Mouse (Mus musculus) layer of hippocampus, postnatal 10 days (tissue): Measurements from ENCODE around the gene Sphk2. TPM values are rescaled to one million over a fixed set of nuclear protein-coding genes. Genes with fewer than 3 reads are reported as not detected.

Experiments
- DNase-seq, 2 experiments: peaks; one replicate each; pipeline ENCODE4 v3.0.0; 2021; ENCODE audit warnings: low spot score in 2 of 2
- long read RNA-seq: library from polyadenylated mRNA; stranded (forward); transcript quantifications from one replicate; pipeline ENCODE4 v2.0.0, GENCODE M21; 2023
- total RNA-seq, 2 experiments: library from RNA; stranded (reverse); gene quantifications; 2 replicates each; pipeline ENCODE4 v1.2.3; 2021

Sphk2 gene
- 10 to 100 TPM; 27.3 to 27.7 TPM for total RNA-seq
- long read RNA-seq, transcript Sphk2-202 (7 exons, 3,548 nt), result major isoform, 6 of 18 reads
- long read RNA-seq, partial matches to known transcripts, result 8 of 18 reads
- long read RNA-seq, other reads (novel, unspliced or antisense), result 1 of 18 reads

DNA sequence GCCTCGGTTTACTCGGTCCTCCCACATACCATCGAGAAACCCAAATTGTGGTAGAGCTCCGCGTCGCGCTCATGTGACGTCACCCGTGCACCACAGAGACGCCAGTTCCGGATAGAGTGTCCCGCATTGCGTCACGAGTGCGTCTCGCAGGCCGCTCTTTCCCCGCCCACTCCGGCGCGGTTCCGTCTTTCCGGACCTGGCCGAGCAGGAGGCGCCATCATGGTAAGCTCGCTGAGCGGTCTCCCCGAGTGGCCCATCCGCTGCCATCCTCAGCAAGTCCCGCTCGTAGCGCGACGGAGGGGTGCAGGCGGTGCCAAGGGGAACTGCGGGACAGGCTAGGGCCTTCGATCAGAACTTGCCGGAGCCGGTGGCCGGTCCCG is at the start of gene Sphk2:
Sphk2 (minus strand) TSS at position 85 of the 380 bp plus-strand sequence.
- DNase-seq, result peak; percentile 99

DNA sequence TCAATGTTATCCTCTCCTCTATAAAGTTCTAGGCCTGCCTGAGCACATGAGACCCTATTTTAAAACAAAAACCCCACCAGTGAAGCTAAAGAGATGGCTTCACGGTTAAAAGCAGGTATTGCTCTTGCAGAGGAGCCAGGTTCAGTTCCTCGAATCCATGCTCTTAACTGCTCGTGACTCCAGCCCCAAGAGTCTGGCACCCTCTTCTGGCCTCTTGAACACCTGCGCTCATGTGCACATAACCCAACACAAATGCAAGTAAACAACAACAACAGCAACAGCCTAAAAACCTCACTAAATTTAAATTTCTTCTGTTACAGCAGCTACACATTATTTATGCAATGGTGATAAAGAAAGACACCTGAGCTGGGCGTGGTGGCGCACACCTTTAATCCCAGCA is 49.7 kb upstream of the Sphk2 start:
- no peak for DNase-seq

DNA sequence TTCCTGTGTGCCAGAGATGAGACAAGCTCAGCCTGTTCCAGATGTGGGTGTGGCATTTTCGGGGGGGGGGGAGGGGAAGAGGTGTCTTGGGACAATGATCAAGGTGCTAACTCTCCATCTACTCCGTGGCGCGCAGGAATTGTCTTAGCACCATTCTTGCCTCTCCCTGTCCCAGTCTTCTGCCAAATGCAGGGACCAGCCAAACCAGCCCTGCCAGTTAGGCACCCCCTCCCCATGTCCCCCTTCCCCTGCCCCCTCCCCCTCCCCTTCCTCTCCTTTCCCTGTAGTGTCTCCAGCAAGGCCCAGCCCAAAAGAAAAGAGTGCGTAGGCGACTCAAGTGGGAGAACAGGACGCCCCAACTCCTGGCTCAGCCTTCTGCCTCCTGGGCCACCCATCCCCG is 49.0 kb upstream of the Sphk2 start:
- no peak for DNase-seq

DNA sequence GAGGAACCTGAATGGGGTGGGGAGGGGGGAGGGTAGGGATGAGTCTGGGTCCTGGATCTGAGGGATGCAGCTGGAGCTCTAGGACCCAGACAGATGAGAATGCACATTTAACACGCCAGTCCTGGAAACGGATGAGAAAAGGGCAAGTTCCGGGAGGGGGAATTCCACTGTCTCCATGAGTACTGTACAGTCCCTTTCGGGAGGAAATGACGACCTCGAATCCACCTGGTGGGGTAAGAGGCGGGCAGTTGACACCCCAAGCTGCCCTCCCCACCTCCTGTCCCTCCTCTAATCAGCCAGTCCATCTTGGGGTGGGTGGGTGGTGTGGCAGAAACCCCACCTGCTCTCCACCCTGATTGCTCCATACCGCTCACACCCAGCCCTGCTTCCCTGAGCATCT is 48.2 kb upstream of the Sphk2 start:
- no peak for DNase-seq

DNA sequence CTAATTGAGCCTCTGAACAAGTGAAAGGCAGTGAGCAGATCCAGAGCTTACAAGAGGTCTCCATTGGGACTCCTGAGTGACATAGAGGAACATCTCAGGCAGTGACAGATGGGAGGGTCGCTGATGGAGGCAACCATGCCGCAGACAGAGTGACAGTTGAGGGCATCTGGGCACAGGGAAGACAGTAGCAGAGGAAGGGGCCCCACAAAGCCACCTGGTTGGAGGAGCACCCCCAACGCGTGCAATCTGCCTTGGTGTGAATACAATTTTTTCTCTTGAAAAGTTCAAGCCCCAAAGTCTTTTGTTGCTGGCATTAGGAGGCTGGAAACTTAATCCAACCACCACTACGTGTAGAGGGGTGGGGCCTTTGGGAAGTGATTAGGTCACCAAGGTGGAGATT is 42.3 kb upstream of the Sphk2 start:
- DNase-seq, result no peak

DNA sequence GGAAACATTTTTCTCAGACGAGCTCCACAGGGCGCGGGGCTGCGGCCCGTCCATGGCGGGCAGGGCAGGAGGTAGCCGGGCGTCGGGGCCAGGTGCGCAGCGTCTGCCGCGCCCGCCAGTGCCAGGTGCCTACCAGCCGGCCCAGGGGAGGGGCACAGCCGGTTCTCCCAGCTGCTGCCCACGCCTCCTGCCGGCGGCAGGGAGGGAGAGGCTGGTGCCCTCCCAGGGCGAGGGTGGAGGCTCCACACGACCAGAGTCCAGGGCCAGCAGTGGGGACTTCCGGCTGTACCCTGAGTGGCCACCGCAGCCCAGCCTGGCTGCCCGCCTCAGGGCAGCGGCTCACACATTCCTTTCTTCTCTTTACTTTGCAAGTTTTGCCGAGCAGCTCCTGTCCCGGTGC is 41.6 kb upstream of the Sphk2 start:
- no peak for DNase-seq

DNA sequence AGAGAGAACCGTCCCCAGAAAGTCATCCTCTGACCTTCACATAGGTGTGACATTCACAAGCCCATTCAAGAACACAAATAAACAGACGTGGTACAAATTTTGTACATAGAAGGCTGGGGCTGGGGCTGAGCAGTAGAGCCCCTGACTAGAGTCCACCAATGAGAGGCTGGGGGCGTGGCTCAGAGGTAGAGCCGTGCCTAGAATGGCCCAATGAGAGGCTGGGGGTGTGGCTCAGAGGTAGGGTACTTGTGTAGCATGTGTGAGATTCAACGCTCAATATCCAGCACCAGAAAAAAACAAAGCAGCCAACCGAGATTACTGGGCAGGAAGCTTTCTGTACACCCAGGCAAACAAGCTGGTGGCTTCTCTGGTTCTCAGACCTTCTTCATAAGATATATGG is 37.9 kb upstream of the Sphk2 start:
- no peak for DNase-seq

DNA sequence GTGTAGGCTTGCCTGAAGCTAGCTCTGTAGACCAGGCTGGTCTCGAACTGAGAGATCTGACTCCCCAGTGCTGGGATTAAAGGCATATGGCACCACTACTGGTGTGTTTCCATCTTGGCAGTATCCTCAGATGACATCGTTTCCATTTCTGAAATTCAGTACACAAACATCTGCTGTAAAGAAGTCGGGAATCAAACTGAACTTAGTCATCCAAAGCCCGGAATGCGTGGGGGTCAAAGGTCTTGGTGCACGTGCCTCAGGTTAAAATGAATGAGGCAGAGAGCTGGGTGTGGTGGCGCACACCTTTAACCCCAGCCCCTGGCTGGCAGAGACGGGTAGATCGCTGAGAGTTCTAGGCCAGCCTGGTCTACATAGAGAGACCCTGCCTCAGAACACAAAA is 32.4 kb upstream of the Sphk2 start:
- no peak for DNase-seq

DNA sequence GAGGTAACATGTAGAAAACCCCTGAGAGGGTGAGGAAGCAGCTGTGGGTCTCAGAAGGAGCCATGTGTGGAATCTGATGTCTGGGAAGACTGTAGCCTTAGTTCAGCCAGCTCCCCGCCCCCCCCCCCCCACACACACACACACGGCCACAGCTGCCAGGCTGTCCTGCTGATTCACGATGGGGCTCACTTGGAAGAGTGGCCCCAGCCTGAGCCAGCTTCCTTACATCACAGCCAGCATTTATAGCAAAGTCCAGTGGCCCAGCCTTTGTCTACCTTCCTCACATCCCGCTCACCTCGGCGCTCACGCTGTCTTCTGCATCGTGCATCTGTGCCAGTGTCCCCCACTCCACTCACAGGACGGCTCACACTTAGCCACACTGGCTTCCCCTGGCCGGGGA is 31.6 kb upstream of the Sphk2 start:
- DNase-seq, result no peak

DNA sequence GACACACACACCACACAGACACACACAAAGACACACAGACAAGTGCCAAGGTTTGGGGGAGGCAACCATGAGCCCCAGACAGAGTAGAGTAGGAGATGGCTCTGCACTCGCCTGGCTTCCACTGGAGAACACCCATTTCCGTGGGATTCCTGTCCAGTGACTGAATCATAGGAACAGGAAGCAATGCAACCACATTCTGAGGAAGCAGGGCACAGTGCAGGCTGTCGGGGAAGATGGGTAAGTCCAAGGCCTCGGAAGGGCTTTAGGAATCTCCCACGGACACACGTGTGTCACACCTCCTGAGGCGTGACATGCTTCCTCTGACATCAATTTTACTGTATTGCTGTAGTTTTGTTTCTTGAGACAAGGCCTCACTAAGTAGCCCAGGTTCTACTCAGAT is 30.3 kb upstream of the Sphk2 start:
- DNase-seq, result no peak

DNA sequence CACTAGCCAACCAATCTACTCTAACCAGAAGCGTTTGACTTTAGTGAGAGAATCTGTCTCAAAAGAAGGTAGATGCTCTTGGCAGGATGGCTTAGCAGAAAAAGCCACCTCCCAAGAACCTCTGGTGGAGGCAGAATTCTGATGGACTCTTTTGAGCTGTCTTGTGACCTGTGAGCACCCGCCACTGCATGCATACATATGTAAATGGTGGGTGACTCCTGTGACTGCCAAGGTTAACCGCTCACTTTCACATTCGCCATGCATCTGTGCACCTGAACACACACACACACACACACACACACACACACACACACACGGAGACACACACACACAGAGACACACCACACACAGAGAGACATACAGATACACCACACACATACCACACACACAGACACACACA is 29.6 kb upstream of the Sphk2 start:
- DNase-seq, result no peak

DNA sequence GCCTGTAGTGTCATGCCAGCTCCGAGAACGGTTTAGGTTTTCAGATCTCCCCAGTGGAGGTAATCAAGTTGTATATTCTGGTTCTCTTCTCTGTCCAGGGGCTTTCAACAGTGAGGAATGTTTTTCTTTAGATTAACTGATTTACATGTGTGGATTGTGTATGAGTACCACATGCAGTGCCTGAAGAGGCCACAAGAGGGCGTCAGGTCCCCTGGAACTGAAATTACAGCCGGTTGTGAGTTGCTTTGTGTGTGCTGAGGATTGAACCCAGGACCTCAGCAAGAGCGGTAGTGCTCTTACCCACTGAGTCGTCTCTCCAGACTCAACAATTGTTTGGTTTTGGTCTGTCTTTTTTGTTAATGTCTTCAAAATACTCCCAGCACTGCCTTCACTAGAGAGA is 28.7 kb upstream of the Sphk2 start:
- DNase-seq, result no peak

DNA sequence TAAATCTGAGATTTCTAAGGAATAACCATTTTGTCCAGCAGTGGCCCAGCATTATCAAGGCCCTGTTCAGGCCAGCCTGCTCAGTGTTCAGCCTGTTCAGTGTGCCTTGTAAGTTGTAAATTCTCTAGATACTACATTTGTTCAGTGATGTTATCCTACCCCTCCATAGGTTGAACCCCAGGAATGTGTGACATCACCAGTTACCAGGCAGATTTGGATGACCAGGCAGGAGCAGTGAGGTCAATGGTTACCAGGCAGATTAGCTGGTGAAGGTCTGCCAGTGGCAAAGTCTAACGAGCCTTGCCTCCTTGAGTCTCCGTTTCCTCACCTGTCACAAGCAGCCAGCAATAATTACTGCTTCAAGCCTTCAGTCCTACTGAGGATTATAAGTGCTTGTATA is 26.6 kb upstream of the Sphk2 start:
- DNase-seq, result peak; percentile 64 to 69

DNA sequence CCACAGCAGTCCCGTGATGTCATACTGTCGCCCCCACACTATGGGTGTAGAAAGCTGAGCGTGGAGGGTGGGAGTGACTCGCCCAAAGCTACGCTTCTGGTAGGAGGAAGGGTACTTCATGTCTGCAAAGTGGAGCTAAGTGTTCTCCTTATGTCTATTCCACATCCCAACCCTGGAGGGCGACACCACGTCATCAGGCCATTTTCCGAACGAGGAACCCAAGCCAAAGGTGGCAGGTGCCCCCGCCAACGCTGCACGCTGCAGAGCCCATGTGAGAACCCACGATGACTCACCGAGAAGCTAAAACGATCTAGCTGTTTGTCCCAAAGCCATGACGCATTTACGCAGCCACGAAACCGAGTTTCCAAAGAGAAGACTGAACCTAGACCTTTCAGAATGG is 24.5 kb upstream of the Sphk2 start:
- DNase-seq, result peak; percentile 73 to 75

DNA sequence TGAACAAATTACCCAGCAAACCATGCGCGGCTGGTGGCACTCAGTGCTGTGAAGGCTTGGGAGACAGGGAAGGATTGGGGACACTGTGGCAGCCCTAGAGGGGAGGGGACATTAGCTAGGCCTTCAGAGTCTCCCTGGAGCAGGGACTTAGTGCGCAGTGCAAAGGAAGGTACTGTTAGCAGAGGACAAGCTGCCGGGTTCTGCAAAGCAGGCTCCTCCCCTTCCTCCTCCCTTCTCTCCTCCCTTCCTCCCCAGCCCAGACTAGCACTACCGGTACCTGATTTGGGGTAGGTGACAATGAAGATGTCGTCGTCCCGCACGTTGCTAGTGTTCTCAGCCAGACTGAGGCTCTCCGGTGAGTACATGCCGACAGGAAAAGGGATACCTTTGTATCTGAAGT is 24.0 kb upstream of the Sphk2 start:
- DNase-seq, result no peak

DNA sequence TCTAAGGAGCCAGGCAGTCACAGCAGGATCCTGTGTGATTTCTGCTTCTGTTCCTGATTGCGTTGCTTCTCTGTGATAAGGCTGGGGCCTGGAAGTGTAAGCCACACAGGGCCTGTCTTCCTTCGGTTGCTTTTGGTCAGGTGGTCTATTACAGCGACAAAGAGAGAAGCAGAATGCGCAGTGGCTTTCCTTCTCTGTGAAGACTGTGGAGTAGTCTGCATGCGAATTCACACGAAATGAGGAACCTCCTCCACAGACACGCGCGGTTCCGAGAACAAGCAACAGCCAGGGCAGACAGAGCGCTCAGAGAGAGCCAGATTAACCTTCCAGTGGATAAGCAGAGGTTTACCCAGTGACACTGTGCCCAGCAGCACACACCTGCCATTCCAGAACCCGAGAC is 23.5 kb upstream of the Sphk2 start:
- DNase-seq, result no peak

DNA sequence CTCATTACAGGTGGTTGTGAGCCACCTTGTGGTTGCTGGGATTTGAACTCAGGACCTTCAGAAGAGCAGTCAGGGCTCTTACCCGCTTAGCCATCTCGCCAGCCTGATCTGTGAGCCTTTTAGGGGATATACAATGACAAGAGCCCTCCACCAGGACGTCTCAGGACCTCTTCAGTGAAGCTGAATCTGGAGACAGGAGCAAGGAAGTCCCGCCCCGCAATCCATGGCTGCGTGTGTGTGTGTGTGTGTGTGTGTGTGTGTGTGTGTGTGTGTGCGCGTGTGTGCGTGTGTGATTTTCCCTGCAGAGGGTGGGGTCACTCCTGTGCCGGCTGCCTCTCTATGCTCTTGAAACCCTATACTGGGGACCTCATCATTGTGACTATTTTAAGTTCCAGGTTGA is 22.0 kb upstream of the Sphk2 start:
- no peak for DNase-seq

DNA sequence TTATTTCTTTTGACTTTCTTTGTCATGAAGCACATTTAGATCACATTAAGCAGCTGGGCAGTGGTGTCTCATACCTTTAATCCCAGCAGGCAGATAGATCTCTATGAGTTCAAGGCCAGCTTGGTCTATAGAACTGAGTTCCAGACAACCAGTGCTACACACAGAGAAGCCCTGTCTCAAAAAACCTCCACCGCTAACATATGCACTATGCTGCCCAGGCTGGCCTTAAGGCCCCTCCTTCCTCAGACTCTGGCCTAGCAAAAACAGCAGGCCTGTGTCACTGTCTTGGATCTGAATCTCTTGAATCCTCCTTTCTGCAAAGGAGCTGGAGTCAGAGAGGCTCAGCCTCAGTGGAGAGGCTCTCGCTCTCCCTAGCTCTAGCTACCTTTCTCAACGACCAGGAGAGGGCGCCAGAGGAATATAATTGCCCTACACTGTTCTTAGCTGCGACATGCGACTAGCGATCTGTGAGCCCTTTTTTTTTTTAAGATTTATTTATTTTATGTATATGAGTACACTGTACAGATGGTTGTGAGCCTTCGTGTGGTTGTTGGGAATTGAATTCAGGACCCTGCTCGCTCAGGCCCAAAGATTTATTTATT is 21.5 kb upstream of the Sphk2 start:
- DNase-seq, result peak; percentile 89

DNA sequence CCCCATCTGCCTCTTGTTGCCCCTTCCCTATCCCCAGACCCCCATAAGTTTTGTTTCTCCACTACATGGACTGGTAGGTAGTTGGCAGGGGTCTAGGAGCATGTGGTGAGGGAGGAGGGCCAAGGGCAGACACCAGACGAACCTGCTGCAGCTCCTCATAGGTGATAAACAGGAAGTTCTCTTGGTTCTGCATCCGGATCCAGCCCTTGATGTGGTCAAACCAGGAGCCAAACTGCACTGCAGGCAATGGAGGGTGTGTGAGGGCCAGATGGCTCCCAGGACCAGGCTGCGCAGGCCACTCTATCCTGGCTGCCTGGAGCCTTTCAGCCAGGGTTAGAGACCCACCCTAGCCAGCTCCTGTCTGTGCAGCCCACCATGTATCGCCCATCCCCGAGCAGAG is 15.7 kb upstream of the Sphk2 start:
- no peak for DNase-seq

DNA sequence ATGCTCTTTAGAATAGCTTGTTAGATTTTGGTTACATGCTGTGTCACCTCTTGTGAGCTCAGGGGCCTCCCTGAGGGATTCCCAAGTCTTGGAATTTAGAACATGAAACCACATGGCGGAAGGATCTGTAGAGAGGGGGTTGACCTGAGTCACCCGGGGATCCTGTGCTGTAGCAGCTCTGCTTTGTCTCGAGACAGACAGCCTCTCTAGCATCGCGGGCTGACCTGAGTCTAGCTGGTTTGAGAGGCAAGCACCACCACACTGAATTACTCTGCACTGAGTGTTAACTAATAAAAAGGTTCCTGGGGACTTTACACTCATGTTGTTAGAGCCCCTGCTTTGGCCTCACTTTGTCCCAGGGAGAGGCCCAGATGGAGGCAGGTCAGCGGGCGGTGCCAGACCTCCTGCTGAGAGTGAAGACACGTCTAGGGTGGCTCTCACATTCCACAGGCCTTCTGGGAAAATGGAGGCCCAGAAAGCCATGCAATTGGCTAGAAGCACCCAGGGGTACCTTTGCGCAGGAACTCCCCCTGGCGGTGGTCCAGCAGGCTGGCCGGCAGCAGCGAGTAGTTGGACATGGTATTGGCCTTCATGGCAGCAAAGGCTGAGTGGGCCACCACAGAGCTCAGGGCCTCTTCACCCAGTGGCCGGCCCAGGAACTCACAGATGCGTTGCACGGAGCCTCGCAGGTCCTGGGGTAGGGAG is 13.1 kb upstream of the Sphk2 start:
- no peak for DNase-seq

DNA sequence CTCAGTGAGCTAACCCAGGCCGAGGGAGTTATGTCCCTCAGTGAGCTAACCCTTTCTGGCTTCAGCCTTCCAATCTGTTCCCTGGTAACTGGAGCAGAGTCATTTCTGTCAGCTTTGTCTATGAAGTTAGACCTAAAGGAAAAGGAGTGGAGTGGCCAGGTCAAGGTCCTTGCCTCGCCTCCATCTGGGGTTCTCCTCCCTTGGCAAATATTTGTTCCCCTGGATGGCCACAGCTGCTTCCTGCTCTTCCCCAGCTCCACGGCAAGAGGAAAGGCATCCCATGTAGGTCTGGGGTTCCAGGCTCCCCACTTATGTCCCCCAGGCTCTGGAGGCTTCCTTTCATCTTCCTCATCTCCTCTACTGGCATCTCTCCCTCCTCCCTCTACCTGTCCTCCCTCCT is 9.8 kb upstream of the Sphk2 start:
- DNase-seq, result no peak

DNA sequence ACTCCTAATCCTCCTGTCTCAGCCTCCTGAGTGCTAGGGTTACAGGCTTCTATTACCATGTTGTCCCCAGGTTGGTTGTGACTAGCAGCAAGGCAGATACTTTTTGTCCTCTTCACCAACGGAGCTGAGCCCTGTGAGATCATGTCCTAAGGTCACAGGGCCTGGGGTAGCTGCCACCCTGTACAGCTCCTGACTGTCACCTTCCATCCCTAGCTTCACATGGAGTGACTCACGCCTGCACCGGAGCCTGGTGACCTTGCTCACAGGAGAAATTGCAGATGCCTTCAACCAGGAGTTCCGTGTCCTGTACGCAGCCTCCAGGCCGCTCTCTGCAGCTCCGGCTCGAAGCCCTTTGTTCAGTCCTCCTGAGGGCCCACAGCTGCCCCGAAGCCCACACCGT is 8.6 kb upstream of the Sphk2 start:
- DNase-seq, result no peak

DNA sequence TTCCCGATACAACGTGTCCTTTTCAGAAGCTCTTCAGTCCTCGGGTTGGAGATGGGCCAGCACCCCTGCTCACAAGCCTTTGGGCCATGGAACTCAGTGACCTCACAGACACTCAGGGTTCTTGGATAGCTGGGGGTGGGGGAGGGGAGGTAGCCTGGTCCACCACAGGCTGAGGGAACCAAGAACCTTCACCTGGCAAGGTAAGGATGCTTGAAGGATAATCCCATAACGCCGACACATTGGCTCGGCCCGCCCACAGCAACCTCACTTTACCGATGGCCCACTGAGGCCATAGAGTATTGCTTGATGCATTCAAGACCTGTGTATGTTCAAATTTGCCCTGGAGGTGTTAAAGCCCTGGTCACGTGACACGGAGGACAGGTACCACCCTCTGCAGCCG is 7.9 kb upstream of the Sphk2 start, which contains the start of gene Spaca4:
Spaca4 (minus strand) TSS at position 101 of the 400 bp plus-strand sequence.
- DNase-seq, result no peak
